Mouse (Mus musculus) retina, postnatal 1 day (tissue): Measurements from ENCODE around the gene Gimap7.
"Not testable (repeated sequence)": the region's sequence is repeated elsewhere in the genome, so short reads cannot be mapped to it uniquely, and the experiment has no call there.

Source experiments
- DNase-seq: peaks from one replicate; pipeline ENCODE4 v3.0.0-alpha.2; 2012

The Gimap7 gene

DNA sequence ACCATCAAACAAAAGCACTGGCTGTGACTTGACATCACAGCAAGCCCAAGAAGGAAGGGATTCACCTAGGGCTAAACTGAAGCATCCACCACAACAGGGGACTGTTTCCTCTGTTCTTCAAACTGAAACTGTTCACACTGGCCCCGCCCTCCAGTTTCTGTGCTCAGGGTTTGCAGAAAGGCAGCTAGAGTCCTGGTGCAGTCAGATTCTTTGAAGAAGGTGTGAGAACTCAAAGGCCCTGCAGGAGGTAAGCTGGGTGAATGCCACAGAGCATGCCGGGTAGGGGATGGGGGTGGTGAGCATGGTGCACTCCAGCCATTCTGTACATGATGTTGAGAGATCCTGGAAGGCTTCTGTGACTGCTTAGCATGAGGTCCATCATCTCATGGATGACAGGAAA, at the start of gene Gimap7, which contains the start of gene Gm28053:
TSS of gene Gimap7 (plus strand) at position 167 of the 400 bp plus-strand sequence.
TSS of gene Gm28053 (plus strand) at position 153 of the 400 bp plus-strand sequence.
- no peak for DNase-seq

DNA sequence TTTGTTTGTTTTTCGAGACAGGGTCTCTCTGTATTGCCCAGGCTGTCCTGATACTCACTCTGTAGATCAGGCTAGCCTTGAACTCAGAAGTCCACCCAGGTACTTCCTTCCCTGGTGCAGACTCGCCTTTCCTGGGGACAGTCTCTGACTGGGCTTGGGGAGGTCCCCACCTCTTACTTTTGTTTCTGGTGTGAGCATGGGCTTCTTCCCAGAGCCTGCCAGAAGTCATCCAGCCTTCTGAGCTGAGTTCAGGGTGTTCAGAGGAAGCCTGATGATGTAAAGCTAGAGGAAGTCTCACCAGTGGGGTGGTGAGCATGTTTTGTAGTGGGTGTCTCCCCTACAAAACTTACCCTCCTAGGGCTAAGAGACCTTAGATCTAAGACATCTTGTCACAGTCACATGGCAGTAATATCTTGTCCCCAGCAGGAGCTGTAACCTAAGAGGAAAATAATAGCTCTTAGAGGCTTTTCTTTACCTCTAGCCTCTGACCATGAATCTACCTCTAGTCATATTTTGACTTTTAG, 48.9 kb upstream of the Gimap7 start:
- DNase-seq, result no peak

DNA sequence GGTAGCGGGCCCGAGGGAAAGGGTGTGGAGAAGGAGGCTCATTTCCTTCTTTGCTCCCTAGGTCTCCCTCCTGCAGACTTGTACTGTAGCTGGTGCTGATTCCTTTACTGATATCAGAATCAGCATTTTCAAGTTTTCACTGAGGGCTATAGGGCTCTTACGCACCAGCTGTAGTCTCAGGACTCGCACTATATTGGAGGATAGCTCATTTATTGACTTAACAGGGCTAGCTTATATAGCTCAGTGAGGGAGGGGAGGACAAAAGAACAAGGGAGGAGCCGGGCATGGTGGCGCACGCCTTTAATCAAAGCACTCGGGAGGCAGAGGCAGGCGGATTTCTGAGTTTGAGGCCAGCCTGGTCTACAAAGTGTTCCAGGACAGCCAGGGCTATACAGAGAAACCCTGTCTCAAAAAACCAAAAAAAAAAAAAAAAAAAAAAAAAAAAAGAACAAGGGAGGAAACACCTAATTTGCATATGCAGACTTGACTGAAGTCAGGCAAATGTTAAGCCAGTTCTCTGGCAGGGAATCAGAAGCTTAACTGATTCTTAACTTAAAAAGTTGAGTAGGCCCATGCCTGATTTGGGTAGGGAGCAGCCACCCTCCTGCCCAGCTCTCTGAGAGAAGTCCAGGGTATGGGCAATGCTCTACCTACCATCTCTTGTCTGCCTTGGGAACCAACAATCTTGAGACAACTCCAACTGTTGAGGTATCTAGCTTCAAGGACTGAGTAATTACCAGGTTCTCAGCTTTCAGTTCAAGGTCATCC, 43.9 kb upstream of the Gimap7 start:
- no peak for DNase-seq

DNA sequence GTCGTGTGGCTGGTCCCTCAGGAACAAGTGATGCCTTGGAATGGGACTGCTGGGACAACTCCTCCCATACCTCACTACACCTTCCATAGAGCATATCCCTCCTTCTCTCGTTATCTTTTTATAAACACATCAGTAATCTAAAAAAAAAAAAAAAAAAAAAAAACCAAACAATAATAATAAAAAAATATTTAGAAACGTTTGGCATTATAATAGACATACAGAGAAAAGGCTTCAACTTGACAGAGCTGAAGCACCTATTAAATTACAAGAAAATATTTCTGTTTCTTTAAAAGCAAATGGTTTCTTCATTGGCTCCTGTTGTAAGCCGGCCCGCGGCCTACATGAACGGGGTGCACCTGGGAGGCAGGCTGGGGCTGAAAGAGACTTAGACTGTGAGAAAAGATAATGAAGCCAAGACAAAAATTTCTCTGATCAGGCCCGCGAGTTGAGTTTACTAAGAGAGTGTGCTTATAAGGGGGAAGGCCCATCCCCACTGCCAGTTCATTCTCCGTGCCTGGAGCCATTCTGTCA, 43.0 kb upstream of the Gimap7 start:
- DNase-seq, result no peak

DNA sequence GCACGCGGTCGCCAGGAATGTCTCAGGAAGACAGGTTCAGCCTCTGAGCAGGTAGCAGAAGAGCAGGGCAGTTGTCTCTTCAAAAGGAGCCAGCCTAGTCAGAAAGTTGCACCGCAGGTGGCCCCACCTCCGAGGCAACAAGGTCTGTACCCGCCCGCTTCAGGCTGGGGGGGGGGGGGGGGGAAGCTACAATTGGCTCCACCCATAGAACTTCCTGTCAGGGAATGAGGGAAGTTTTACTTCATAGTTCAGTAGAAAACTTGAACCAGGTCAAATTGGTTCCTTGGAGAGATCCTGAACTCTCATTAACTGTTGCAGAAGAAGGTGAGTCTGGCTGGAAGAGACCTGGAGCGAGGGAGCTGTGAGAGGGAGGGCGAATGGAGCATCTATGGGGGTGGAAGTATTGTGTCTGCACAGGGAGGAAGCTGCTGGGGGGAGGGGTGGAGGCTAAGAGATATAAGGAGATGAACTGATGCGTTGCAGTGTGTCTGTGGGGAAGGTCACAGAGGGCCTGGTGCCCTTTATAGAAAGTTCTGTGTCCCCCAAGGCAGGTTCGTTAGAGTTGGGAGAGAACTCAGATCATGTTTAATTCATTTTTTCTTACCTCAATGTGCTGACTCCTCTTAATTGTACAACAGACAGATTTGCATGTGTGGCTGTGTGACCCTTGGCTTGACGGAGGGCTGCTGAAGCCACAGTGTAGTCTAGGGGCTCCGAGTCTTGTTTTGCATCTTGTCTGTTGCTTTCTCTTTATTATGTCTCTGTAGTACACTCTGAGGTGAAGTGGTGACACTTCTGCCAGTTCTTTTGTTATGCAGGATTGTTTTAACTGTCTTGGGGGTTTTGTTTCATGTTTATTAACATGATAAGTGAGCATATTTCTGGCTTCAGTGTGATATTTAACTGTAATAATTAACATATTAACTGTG, 42.2 kb upstream of the Gimap7 start, which contains the start of gene Gimap9:
TSS of gene Gimap9 (plus strand) at position 199 of the 929 bp plus-strand sequence.
- DNase-seq, result peak; percentile 4

DNA sequence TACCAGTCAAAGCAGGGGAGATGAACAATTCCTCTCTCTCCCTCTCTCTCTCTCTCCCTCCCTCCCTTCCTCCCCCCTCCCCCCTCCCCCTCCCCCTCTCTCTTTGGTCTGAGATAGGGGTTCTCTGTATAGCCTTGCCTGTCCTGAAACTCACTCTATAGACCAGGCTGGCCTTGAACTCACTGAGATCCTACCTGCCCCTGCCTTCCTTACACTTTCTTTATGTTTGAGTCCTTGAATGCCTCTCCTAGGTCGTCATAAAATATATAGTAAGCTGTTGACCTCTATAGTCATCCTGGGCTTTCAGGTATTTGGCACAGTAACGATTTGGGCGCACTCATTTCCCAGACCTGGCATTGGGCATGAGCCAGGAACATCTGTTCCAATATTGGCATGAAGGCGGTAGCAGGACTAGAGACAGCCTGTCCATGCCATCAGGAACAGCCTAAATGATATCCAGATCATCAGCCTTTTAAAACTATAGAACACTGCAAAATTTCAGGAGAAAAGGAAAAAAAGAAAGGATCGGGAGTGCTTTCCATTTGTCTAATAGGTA, 41.5 kb upstream of the Gimap7 start:
- no peak for DNase-seq

DNA sequence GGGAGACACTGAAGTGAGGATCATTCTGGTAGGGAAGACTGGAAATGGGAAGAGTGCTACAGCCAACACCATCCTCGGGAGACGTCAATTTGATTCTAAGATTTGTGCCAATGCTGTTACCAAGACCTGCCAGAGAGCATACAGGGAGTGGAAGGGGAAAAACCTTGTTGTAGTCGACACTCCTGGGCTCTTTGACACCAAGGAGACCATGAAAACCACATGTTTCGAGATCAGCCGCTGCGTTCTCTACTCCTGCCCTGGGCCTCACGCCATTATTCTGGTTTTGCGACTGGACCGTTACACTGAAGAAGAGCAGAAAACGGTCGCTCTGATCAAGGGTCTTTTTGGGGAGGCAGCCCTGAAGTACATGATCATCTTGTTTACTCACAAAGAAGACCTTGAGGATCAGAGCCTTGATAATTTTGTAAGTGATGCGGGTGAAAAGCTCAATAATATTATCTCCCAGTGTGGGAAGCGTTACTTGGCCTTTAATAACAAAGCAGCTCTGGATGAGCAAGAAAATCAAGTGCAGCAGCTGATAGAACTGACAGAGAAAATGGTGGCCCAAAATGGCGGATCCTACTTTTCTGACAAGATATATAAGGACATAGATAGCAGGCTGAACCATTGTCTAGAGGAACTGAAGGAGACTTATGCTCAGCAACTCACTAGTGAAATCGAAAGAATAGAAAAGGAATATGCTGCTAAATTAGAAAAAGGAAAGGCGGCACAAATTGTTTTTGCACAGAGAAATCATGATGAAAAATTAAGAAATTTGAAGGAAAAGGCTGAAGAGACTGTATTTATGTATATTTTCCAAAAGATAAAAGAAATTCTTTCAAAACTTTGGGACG, 40.7 kb upstream of the Gimap7 start:
- DNase-seq, result no peak

DNA sequence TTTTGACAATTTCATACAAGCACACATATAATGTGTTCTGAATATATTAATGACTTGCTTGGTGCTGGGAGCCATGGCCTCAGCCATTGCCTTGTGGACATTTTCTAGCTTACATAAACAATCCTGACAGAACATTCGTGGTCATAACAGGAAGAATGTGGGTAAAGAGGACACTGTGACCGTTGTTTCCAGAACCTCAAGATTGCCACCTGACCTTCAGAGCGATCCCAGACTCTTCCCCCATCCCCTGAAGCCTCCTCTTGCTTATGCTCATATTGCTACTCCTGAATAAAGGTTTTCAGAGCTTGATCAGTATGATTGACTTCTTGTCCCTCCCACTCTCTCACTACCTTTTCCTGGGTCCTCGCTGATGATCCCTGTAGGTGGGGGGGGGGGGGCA, 40.0 kb upstream of the Gimap7 start:
- DNase-seq, result no peak

DNA sequence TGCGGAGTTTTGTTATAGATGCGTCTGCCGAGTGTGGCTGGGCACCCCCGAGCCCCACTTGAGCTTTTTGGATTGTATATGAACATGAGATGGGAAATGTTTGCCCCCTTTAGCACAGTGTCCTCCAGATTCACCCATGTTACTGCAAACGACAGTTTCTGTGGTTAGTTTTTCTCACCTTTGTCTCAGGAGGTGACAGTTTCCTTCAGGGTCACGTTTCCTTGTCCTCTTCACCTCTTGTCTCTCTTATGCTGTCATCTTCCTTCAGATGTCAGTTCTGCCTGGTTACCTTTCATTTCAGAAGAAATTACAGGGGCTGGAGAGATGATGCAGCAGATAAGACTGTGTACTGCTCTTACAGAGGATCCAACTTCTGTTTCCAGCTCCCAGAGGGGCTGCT, 38.7 kb upstream of the Gimap7 start:
- DNase-seq, result no peak

DNA sequence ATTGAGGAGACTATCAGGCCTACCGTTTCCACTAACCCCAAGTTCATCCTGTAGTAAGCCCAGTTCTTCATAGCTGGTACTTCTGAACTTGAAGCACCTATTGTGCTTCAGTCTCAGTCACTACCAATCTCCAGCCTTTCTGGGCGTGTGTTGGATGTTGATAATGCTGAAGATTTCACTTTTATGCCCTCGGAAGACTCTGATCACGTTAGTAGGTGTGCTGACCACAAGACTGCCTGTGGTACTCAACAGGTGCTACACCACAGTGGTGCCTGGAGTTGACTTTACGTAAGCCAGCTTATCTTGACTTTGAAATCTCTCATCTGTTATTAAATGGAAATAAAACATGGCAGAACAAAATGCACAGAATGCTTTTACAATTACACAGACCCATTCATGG, 38.0 kb upstream of the Gimap7 start:
- no peak for DNase-seq

DNA sequence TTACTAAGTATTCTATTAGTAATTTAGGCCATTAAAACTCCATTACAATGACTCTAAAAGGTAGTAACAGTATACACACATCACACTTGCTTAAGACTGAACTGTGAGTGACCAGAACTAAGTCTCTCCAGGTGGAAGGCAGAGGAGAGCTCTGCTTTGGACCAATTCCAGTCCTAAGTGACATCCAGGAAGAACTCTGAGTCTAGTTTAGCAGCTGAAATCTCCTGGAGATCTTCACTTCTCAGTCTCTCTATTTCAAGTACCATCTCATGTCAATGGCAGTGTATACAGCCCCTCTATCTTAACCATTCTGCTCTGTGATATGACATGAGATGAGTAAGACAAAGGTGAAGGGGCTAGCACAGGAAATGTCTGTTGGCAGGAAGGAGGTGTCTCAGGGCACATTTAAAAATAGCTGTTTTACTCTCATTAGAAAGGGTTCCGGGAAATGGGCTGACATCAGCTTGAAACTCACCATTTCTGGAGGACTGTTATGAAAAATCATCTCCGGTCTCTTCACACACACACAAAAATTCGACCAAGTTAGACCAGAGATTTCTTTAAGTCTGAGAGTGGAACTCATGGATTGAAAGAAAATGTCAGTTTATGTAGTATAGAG, 36.8 kb upstream of the Gimap7 start:
- DNase-seq, result no peak

DNA sequence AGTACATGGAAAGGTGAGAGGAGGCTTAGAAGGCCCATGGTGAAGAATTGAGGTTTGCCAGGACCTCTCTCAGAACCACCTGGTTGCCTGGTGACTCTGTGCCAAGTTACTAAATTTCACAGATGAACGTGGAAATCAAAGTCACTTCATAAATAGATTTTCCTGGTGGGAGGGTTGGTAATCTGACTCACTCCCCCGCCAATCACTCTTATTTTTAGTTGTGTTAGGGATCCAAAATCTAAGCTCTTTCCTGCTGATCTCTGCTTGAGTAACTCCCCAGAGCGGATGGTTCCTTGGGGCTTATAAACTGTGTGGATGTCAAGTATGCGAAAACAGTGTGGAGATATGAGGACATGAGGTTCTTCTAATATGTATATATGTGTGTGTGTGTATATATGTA, 36.1 kb upstream of the Gimap7 start:
- DNase-seq, result no peak

DNA sequence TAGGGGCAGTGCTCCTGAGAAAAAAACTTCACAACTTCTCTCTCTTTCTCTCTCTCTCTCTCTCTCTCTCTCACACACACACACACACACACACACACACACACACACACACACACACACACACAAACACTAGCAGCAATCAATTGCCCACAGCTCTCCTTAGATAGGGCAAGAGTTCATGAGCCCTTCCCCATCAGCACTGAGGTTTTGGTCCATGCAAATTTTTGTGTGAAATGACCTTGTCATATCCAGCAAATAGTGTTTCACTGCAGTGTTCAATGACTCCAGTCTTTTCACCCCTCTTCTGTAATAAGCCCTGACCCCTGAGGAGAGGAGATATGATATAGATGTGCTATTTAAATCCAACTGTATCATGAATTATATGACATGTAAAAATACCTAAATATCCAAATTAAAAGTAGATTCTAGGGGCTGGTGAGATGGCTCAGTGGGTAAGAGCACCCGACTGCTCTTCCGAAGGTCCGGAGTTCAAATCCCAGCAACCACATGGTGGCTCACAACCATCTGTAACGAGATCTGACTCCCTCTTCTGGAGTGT, 35.1 kb upstream of the Gimap7 start:
- not testable (repeated sequence) for DNase-seq

DNA sequence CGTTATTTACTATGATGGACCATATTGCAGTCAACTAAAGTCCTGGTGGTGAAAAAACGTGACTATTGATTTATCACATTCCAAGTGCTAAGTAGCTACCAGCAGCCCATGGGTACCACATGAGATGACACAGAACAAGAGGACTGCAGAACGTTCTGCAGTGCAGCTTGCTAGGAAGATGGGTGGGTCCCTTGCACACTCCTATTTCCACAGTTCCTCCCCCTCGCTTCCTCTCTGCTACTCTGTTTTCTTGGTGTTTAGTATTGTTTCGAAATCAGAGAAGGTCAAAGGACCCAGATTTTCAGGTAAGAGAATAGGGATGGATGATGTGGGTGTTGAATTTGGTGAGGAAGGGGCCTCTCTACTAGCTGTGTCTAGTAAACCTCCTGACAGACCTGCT, 34.1 kb upstream of the Gimap7 start, which contains the start of gene Gimap4:
TSS of gene Gimap4 (plus strand) at position 231 of the 400 bp plus-strand sequence.
- DNase-seq, result no peak

DNA sequence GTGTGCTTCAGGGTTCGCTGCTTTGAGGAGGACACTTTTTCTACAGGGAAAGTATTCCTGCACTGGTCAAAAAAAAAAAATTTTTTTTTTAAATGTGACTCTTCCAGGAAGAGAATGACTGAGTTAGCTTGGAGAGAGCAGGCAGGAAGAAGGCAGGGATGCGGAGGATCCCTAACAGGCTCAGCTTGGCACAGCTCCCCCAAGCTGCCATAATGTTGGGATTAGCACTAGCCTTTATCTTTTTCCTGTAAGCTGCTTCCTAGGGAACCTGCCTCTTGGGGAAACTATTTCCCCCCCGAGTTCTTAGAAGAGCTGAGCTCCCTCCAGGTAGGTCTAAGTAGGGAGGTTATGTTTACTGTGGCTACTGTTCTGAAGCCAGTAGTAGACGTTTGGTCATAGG, 33.6 kb upstream of the Gimap7 start:
- no peak for DNase-seq

DNA sequence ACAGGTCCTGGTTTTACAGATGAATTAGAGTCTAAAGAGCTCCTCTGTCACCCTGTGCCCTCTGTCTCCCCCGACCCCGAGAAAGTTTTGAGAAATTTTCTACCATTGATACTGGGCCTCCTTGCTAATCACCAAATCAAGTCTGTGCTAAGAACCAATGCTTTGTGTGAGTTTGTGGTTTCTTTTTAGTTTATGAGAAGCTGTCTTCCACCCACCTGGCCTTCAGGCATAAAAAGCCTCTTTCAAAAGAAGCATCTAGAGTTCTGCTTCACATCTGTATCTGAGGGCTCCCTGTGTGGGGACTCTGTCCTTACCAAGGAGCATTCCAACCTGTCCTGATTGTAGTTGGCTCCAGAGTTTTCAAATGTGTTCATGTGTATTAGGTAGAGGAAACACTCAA, 33.2 kb upstream of the Gimap7 start:
- DNase-seq, result no peak

DNA sequence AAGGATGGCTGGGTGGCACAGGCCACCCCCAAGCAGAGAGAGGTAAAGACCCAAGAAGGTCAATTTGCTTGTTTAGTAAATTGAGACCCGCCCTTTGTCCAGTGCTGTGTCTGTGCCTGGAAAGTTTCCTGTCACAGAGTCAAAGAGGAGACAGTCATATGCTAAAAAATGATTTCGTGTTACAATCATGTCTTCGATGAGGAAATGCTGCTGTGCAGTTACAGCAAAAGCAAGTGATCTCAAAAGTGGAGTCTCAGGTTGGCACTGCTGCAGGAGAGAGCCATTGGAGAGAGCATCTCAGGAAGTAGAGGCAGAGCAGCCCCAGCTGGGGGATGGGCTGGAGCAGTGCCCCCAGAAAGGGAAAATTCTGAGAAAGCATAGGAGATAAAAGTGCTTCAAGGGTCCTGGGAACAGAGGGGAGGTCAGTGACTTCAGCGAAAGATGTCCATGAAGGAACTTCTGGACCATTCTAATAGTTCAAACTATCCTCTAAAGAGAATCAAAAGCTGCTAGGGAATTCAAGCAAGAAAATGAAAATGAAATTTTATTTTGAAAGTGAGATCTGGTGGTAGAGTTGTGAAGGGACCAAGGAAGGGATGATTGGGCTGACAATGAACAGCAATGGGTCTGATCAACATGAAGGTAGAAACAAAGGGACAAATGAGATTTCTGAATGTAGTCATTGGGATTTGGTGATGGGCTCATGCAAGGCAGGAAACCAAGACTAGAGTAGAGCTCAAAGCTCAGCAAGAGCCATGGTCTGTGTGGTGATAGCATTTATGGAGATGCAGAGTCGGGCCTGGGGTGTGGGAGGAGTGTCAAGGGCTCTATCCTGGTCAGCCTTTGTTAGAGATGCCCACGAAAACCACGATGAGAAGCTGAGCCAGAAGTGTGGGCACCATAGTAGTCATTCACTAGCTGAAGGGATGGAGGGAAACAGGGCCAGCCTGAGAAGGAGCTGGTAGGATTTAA, 32.4 kb upstream of the Gimap7 start:
- DNase-seq, result no peak

DNA sequence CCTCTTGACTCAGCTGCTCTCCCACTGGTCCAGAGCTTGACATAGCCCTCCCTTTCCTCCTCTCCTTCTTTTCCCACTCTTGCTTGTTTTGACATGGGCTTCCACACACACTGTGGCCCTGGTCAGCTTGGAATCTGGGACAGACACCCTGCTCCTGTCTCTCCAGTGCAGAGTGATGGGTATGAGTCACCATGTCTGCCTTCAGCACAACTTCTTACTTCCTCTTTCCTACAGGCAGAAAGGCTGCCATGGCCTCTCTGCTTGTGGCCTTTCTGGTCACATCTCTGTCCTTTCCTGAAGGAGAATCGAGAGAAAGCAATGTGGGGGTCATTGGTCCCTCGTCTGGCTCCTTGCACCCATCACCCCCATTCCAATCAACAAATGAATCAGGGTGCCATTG, 31.3 kb upstream of the Gimap7 start:
- DNase-seq, result no peak

DNA sequence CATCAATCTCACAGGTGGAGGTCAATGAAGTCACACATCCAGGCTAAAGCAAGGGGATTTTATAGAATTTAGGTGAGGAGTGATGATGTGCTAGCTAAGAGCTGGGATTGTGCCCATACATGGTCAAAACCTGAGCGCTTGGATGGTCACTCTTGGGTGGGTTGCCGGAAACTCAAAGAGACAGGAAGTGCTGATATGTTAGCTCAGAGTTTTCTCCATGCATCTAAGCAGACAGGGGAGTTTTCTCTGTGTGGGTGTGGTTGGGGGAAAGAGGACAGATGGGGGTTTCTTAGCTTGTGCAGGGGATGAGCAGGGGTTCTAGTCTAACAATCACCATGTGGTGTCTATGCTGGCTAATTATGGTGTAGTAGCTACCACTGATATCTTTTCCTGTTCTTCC, 29.1 kb upstream of the Gimap7 start:
- no peak for DNase-seq

DNA sequence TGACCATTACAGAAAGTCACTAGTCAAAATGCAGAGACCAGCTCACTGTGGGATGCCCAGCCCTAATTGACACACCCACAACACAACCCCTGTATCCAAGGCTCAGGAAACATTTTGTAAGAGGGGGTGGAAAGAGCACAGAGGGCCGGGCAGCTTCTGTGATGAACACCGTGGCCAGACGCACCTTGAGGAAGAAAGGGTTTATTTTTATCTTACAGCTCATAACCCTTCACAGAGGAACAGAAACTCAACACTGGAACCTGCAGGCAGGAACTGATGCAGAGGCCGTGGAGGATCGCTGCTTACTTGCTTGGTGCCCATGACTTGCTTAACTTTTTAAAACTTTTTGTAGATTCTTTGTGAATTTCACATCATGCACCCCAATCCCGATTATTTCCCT, 25.5 kb upstream of the Gimap7 start:
- no peak for DNase-seq
